Mouse (Mus musculus) urinary bladder, postnatal 36 days (tissue): ENCODE results near the gene Mfsd6l.
A peak's percentile ranks its signal among the peaks of the same experiment; 100 is the strongest.

Experiments
- DNase-seq, 2 experiments: peaks; one replicate each; pipeline ENCODE4 v3.0.0; 2022; ENCODE audit warnings: low spot score in 2 of 2, mixed read lengths in 1 of 2

Gene Mfsd6l

GRCm38 (mm10) chr11:68602200-68602931 lies 46.4 kb downstream of the Mfsd6l start:
- DNase-seq = peak in 1 of 2 experiments; percentile 28

GRCm38 (mm10) chr11:68607046-68607445 lies 51.1 kb downstream of the Mfsd6l start:
- DNase-seq = no peak
